Mouse (Mus musculus) bone marrow, adult 2 months (tissue): ENCODE measurements at regions not wholly inside any gene's neighbourhood (a gene's known extent, or its start where the extent isn't known, plus 50 kb on each side); places are given as distances from the start of the nearest gene placed in this dataset.

ENCODE experiments used
- CTCF ChIP-seq: fragments of 200-500 bp; IDR thresholded peaks from 2 replicates; pipeline ENCODE4 v1.5.1; 2011; ENCODE audit warnings: low read length, control low read depth; ENCODE audit not compliant: control insufficient read depth, insufficient read depth
- POLR2A ChIP-seq: fragments of 200-500 bp; IDR thresholded peaks from 2 replicates; pipeline ENCODE4 v1.6.1; 2011; ENCODE audit warnings: low read depth, mild to moderate bottlenecking, control low read depth, low read length, borderline replicate concordance; ENCODE audit not compliant: control insufficient read depth

- TF ChIP-seq CTCF: no peak
- TF ChIP-seq POLR2A: no peak
Observed at GRCm38 (mm10) chr15:97460360-97460719, 213.3 kb upstream of the Amigo2 start.
